Mouse (Mus musculus): ENCODE results near the gene Serpinb6b. TPM values are rescaled to one million over a fixed set of nuclear protein-coding genes. Genes with fewer than 3 reads are reported as not detected.
"Not testable (repeated sequence)": the region's sequence is repeated elsewhere in the genome, so short reads cannot be mapped to it uniquely, and the experiment has no call there.

The Serpinb6b gene
- total RNA-seq (2021) = 1 to 10 TPM; 2.4 to 5.1 TPM
- long read RNA-seq, experiment 1, partial matches to known transcripts = 0 of 4 reads
- long read RNA-seq, experiment 1, other reads (novel, unspliced or antisense) = 3 of 4 reads
- long read RNA-seq, experiment 2, partial matches to known transcripts = 1 of 3 reads
- long read RNA-seq, experiment 2, other reads (novel, unspliced or antisense) = 0 of 3 reads

DNA sequence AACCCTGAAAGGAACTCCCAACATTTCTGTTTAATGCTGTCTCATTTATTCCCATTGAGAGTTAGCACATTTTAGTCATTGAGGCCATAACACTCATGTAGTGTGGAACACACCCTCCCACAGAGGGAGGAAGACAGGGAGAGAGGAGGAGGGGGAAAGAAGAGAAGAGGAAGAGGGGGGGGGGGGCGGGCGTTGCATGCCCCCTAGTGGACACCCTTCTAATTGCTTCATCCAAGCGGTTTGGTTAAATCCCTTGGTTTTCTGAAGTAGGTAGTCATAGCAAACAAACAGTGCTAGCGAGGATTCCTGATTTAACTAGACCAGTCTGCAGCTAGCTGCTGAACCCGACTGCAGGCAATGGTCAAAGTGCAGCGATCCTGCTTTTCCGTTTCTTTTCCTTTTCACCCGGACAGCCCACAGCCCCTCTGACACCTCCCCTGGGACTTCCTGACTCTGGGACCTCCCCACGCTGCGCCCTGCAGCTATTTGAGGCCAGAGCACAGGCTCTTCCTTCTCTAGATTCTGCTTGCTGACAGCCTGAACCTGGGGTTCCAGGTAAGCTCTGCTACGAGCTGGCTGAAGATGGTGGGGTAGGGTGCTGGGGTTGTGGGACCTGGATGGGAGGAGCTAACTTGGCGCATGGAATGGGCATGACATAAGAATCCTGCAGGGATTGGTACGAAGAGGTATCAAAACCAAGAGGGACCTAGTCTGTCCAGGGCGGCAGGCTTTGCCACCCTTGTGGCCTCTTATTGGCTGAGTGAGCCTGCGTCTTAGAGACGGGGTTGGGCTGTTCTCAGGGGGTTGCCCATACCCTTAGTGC, at the start of gene Serpinb6b:
TSS of gene Serpinb6b (plus strand) at position 221 of the 823 bp plus-strand sequence.
- peak; percentile 6 for DNase-seq

GRCm38 (mm10) chr13:32922622-32923021, 42.4 kb upstream of the Serpinb6b start:
- DNase-seq = no peak

DNA sequence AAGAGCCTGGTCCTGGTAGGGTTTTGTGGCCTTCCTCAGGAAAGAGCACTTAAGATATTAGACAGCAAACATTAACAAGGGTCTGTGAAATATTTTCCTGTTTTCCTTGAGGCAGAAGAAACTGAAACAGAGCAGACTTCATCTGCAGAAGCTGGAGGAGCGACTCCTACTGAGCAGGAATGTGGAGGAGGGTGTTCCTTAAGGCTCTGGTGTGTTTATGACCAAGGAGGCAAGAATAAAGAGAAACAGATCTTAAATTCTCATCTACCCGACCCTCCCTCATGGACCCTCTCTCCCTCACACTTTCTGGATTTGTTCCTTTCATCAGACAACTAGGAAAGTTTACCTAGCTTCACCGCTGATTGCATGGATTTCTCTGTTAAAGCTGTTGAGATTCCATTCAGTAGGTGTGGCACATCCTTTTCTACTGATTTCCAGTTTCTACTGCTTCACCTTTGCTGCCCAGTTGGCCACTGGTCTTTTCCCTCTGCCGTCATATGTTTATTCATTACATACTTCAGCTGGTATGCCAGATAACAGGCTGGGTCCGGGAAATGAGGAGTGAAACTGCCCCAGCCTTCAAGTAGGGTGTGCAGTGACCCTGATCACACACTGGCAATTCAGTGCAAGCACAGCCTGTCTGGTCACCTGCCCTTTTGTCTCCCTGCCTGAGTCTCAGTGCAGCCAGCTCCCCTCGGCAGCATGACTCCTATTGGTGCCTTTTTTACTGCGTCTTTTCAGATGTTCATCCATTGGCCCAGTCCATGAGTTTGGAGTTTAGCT, 40.2 kb upstream of the Serpinb6b start:
- DNase-seq = no peak

GRCm38 (mm10) chr13:32926661-32927060, 38.3 kb upstream of the Serpinb6b start:
- no peak for DNase-seq

- no peak for DNase-seq
Measured at GRCm38 (mm10) chr13:32927241-32927640, 37.8 kb upstream of the Serpinb6b start.

GRCm38 (mm10) chr13:32929107-32929750, 35.8 kb upstream of the Serpinb6b start:
- no peak for DNase-seq

GRCm38 (mm10) chr13:32934706-32935381, 30.2 kb upstream of the Serpinb6b start:
- no peak for DNase-seq

DNA sequence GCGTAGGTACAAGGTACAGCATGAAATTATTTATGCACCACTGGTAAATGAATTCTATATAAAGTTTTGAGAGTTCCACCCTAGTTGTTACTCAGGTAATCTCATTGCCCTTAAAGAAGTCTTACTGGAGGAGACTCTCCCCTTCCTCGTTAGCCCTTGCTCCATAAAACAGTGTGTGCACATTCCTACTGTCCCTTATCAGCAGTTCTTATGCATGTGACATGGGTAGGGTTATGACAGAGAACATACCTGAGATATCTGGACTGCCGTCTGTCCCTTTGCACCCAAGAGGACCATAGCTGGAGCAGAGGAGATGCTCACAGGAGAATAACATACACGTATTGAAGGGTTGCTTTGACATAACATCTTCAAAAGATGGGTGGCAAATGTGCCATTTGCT, 26.7 kb upstream of the Serpinb6b start:
- not testable (repeated sequence) for DNase-seq

DNA sequence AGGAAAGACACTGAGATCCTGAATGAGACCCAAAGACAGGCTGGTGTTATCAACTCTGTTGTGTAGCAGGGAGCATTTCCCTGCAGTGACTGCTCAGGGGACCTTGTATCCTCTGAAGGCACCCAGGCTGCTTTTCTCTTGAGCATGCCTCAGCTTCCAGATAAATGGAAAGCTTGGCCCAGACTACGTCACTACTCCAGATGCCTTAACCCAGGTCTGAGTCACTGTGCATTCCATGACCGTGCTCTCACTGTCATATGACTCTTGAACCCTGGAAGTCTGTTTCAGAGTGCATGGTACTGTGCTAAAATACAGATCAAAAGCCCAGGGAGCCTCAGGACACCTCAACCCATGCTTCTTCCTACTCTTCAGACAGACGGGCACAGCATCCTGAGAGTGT, 25.8 kb upstream of the Serpinb6b start:
- not testable (repeated sequence) for DNase-seq

DNA sequence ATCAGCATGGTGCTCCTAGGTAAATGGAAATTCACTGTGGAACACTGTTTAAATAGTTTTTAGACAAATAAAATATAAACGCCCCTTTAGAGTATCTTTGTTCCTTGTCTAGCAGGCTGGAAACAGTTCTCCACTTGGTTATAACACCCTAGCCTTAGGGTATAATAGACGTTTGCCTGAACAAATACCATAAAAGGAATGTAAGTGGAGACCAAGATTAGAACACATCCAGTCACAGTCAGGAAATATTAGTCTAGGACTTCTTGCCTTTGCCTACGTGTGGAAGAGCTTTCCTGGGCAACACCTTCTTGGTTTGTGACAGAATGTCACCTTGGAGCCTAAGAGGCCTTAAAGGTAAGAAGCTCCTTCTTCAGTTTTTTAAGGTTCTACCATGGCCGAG, 8.5 kb upstream of the Serpinb6b start:
- DNase-seq = no peak

DNA sequence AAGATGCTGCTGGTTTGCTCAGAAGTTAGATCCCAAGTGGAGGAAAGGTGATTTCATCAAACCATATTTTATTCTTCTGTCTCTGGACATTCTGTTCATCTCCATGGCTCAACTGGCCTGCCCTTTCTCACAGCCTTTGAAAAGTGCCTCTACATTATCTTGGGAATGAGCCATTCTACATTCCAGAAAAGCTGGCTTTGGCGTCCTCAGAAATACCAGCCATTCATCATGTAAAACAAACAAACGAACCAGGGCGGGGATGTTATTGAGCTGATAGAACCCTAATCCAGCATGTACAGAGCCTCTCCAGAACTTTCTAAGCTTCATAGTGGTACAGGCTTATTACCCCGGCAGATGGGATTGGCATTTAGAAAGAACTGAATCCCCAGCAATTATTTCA, 7.1 kb upstream of the Serpinb6b start:
- no peak for DNase-seq

DNA sequence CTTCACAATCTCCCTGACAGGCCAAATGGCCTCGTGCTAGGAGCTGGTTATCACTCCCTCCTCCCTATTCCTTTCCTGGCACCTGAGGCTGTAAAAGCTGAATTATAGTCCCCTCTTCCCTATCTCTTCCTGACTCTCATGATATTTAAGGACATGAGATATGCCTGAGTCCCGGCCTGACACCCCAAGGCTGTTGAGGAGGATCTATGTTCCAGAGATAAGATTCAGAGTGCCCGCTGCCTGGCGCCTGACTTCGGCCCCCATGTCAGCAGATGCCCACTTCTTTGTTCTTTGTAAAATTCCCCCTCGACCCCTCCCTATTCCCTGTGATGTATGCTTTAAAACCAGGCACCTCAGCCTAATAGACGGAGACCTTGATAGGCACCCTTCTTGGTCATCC, 6.5 kb upstream of the Serpinb6b start:
- not testable (repeated sequence) for DNase-seq

GRCm38 (mm10) chr13:32963990-32964753, 837 bp upstream of the Serpinb6b start:
- DNase-seq = no peak

DNA sequence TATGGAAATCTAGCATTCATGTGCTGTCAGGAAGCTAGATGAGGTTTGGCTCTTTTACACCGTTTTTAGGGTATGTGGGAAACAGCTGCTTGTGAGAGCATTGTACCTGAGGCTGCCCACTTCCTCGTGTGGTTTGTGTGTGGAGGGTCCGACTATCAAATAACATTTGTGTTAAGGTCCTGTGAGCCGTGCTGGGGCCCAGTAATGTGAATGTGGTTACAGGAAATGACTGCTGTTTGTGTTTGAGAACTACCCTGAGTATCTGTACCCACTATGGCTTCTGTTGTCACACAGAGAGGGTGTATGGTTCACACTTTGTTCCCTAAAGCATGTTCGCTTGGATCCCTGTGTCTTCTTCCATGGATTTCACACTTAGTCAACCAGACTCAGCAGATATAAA, 1.1 kb downstream of the Serpinb6b start:
- DNase-seq = no peak

DNA sequence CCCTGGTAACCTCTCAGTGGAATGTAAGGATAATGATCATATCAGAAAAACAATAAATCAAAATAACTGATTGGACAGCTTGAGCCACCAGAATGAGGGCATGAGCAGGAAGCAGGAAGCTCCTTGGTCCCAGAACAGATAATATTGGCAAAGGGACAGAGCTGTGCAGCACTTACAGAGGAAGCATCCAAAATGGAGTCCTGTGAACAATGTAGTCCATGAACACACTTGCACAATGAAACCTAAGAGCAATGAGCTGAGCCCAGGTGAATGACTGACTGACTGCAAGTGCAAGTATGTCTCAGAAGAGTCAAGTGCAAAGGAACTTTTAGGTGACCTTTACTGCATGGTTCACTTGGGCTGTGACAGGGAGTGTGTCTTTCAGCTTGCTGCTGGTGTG, 2.2 kb downstream of the Serpinb6b start:
- no peak for DNase-seq

GRCm38 (mm10) chr13:32968353-32968984, 3.5 kb downstream of the Serpinb6b start:
- no peak for DNase-seq

- no peak for DNase-seq
Measured at GRCm38 (mm10) chr13:32968996-32969640, 4.1 kb downstream of the Serpinb6b start.

DNA sequence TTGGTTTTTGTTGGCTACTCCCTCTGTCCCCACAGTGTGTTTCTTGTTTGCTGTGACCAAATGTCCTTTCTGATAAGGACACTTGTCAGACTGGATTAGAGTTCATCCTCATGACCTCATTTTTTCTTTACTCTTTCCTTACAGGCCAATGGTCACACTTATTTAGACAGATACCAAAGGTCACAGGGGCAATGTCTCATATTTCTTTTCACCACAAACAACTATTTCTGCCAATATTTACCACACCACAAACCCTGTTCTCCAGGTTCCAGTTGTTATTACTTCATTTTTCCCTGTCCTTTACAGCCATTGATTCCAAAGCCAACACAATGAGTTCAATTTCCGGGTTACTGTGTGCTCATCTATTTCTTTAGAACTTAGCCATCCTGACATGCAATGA, 4.6 kb downstream of the Serpinb6b start:
- DNase-seq = no peak

GRCm38 (mm10) chr13:32970776-32971175, 5.8 kb downstream of the Serpinb6b start:
- DNase-seq = no peak

GRCm38 (mm10) chr13:32974268-32974667, 9.3 kb downstream of the Serpinb6b start:
- no peak for DNase-seq

Measured in gastrocnemius, postnatal 25 days (tissue).